Mouse (Mus musculus): Measurements from ENCODE around the gene Dusp2.

Dusp2 gene

DNA sequence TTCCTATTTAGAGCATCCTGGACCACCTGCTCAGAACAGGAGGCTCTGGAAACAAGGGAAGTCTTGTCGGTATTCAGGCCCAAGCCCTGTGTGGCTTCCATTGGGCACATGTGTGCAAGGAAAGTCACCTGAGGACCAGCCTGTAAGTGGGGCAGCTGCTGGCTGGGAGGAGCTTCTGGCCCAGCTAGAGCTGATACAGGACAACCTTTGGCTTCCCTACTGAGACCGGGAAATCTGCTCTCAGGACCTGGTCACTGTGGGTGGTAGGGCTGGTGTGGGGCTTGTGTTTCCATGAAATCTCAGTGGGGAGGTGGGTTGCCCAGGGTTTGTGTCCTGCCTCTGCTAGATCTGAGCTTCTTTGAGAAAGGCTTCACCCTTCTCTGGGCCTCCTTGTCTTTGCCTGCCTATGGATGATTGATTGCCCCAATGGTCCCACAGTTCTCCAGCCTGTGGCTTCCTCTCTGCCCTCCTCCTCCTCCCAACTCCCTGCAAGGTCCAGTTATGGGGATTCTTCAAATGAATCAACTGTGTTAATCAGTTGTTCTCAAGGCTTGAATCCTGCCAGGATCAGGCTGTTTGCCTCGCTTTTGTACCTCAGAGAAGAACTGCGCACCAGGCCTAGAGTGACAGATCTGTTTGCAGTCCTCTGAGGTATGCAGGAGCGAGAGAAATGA, 33.9 kb downstream of the Dusp2 start:
- no peak for DNase-seq

DNA sequence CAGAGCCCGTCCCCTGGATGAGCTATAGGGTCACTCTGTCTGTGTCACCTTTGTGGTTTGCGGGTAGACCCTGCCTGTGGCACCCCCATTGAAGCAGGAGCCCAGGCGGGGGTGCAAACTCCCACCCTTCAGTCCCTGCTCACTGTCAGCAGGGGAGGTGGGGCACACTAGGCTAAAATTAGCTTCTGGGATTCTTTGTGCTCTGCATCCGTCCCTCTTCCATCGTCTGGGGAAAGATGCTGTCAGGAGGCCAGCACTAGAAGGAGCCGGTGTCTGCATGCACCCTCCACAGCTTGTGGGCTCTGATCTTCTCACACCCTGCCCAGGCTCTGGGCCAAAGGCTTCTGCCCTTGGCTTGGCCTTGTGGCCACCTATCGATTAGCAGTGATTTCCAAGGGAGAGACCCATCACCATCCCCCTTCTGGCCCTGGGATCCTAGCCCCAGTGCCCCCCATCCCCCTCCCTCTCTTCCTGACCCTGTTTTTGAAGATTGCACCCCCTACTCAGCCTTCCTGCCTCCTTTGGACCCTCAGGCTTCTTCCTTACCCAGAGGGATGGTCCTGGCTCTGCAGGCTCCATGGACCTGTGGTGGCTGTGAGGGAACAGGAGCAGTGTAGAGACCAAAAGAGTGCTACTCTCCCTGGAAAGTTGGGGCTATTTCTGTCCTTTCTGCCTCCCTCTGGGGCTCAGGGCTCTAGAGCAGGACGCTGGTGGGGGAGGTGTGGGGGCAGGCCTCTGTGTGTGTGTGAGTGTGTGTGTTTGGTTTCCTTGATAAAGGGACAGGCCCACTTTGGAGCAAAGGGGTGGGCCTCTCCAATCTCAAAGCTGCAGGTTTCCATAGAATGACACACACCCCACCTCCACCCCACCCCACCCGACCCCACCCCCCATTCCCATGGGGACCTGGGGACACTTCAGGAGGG, 34.9 kb downstream of the Dusp2 start:
- DNase-seq, result no peak

- DNase-seq, result no peak
Observed at GRCm38 (mm10) chr2:127371484-127371861, 35.5 kb downstream of the Dusp2 start.

- no peak for DNase-seq
Observed at GRCm38 (mm10) chr2:127372082-127372481, 36.1 kb downstream of the Dusp2 start.

DNA sequence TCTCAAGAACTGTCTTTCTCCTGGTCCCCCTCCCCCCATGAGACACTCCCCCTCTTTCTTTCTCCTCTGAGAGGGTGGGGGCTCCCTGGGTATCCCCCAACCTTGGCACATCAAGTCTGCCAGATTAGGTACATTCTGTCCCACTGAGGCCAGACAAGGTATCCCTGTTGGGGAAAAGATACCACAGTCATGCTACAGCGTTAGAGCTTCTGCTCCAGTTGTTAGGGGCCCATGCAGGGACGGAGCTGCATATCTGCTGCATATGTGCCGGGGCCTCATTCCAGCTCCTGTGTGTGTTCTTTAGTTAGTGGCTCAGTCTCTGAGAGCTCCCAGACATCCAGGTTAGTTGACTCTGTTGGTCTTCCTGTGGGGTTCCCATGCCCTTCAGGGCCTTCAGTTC, 38.2 kb downstream of the Dusp2 start:
- DNase-seq, result no peak

DNA sequence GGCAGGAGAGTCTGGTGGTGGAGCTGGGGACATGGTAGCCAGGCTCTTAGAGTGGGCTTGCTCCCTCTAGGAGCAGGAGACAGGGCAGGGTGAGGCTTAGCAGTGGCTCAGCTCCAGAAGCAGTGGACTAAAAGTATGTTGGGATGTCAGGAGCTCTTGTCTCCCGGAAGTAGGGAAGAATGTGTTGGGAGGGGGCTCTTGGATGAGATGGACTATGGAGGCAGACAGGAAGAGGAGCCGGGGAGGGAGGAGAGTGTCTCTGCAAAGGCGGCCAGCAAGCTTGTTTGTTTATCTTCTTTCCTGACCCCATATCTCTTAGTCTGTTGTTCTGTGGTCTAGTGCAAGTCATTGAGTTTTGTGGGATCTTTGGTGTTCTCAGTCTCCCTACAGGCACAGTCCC, 39.1 kb downstream of the Dusp2 start:
- DNase-seq, result no peak

DNA sequence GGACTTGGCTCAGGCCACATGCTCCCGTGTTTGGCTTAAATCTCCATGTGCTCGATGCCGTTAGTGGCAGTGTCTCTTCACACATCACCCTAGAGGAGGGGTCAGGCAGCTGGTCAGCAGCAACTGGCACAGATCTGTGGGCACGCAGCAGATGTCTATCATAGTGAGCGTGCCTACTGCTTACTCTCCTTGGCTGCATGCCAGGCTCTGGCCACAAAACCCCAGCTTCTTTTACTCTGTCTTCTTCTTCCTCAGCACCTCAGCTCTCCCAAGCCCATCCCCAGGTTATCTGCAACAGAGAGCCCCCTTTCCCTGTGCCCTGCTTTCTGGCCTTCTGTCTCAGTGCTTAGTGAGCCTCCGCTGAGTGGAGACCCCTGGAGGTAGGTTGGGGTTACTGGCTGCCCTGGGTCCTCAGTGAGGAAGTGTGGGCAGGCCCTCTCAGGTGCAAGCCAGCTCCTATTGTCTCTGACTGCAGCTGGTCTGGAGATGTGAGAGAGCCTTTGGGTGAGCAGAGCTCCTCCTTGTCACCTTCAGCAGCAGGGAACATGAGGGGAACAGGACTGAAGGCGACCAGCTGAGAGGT, 39.9 kb downstream of the Dusp2 start:
- DNase-seq, result no peak

- DNase-seq, result no peak
Observed at GRCm38 (mm10) chr2:127376423-127377051, 40.6 kb downstream of the Dusp2 start.

- no peak for DNase-seq
Observed at GRCm38 (mm10) chr2:127377942-127378610, 42.1 kb downstream of the Dusp2 start.

- no peak for DNase-seq
Observed at GRCm38 (mm10) chr2:127378611-127378990, 42.6 kb downstream of the Dusp2 start.

- no peak for DNase-seq
Observed at GRCm38 (mm10) chr2:127379250-127379649, 43.3 kb downstream of the Dusp2 start.

DNA sequence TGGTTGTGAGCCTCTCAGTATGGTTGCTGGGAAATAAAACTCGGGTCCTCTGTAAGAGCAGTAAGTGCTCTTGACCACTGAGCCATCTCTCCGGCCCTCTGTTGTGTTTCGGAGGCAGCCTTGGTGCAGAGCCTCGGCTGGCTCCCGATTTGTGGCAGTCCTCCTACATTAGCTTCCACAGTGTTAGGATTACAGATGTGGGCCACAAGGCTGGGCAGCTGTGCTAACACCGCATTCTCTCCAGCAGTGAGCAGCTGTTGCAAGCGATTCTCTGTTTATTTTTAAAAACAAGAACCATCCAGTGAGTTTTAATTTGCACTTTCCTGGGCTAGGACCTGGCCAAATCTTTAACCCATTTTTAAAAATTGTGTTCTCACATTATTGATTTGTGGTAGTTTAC, 47.9 kb downstream of the Dusp2 start:
- no peak for DNase-seq

- no peak for DNase-seq
Observed at GRCm38 (mm10) chr2:127387521-127387920, 51.6 kb downstream of the Dusp2 start.
